Mouse (Mus musculus) urinary bladder, postnatal 4 days (tissue): ENCODE measurements around the gene Grpel1.

Experiments used
- DNase-seq, 2 experiments: peaks; one replicate each; pipeline ENCODE4 v3.0.0; 2021 to 2022; ENCODE audit warnings: low spot score in 2 of 2

Grpel1 gene

GRCm38 (mm10) chr5:36461231-36461630 is 3.6 kb upstream of the Grpel1 start:
- DNase-seq: no peak

DNA sequence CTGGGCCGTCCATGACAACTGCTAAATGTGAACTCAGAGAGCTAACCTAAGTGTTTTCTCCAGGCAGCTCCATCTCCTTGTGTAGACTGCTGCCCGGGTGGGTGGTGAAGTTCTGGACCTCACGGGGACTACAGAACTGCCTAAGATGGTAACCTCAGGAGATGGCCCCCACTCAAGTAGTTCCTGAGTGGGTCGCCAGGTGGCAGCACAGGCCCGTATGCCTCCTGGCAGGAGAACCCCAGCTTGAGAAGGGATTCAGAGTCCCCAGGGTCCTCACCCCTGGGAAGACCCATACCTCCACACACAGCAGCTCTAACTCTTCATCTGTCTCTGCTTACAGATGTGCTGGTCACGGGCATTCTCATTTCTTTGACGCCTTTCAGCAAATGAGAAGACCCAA is 2.0 kb upstream of the Grpel1 start:
- DNase-seq: peak; percentile 55 to 81

DNA sequence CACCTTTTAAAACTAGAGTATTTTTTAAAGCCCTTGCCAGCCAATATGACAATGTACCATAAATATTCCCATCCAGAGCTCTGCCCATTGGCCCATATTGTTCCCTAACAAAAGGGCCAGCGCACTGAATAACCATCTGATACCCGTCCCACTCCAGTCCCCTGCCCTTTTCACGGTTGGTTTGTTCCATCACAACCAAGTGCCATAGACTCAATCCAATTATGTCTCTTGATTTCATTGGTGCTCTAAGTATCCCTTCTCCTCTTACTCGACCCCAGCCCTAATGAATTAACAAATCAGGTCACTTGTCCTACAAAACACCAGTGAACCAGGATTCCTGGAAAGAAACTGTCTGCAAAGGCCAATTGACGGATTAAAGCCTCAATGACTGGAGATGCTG is 1.4 kb upstream of the Grpel1 start:
- DNase-seq: no peak

- DNase-seq: no peak
Measured at GRCm38 (mm10) chr5:36465889-36466288, 1.1 kb downstream of the Grpel1 start.

DNA sequence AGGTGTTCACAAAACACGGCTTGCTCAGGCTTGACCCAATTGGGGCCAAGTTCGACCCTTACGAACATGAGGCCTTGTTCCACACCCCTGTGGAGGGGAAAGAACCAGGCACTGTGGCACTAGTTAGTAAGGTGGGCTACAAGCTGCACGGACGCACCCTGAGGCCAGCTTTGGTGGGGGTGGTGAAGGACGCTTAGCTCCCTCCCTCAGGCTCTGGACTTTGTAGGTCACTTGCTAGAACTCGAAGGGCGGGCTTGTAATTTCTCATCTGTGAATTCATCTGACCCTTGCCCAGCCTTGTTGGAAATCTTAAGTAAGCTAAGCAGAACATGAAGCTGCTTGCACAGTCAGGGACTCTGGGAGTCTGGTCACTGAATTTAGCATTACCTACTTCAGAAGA is 6.4 kb downstream of the Grpel1 start:
- no peak for DNase-seq

GRCm38 (mm10) chr5:36472876-36473655 is 8.3 kb downstream of the Grpel1 start:
- no peak for DNase-seq

DNA sequence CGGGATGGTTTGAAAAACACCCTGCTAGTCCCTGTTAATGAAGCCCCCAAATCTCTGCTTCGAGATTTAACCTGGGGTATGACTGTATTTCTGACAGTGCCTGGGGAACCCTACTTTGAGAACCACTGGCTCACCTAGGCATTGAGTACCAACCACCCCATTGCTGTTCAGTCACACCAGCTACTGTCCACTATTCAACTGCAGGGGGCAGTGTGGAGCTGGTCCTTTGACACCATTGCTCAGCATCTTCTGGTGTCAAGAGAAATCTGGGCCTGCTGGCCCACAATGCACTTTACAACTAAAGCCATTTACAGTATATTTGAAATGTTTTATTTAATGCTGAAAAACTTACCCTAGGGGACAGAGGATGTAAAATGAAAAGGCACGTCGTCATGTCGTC is 9.5 kb downstream of the Grpel1 start:
- no peak for DNase-seq

- DNase-seq: no peak
Measured at GRCm38 (mm10) chr5:36477486-36477885, 12.7 kb downstream of the Grpel1 start.

- no peak for DNase-seq
Measured at GRCm38 (mm10) chr5:36478540-36479420, 14.0 kb downstream of the Grpel1 start.

- DNase-seq: no peak
Measured at GRCm38 (mm10) chr5:36479735-36480134, 14.9 kb downstream of the Grpel1 start.

DNA sequence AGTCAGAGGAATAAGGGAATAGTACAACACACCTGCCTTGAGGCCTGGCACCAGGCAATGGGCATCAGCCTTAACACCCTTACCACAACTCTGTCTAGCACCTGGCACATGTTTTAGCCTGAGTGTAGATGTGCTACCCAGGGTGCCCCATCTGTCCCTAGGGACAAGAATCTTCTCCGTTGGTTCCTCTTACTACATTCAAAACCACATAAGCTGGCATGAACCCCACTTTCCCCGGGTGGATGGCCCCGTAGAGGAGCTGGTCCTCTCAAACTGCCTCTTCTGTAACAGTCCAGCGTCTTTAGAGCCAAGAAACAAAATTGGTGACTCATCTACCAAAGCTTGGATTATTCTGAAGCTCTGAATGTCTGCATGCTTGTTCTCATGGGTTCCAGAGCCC is 15.6 kb downstream of the Grpel1 start:
- no peak for DNase-seq

- DNase-seq: no peak
Measured at GRCm38 (mm10) chr5:36481114-36481513, 16.3 kb downstream of the Grpel1 start.

DNA sequence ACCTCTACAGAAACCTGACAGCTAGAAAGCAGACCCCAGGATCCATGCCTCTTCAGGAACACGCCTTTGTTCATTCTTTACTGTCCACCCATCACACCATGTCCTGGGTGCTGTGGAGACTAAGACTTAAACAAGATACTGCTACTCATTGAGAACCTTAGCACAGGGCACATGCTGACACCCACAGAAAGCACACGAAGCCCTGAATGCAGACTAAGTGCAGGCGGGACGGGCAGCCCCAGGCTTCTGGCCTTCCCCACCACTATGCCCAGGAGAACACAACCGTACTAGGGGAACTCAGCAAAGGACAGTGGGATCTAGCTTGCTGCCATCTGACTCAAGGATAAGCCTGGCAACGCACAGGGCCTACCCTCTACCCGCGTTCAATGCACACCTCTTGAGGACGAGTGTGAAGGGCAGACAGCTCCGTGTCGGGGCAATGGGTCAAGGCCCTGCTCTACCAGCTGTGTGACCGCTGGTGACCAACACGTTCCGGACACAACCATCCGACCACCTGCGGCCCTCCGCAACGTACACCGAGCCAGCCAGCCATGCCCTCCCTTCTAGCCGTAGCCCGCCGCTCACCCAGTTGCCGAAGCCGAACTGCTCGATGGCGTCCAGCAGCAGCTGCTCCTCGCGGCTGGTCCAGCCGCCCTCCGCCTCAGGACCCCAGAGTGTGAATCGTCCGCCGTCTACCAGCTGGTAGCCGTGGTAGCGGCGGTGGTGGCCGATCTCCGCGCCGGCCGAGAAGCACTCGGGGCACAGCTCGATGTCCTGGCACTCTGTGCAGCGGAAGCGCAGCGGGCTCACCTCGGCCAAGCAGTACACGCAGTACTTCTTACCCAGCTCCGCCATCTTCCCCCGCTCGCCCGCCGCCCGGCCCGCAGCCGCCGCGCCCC is 18.7 kb downstream of the Grpel1 start:
- DNase-seq: peak in 1 of 2 experiments; percentile 44

DNA sequence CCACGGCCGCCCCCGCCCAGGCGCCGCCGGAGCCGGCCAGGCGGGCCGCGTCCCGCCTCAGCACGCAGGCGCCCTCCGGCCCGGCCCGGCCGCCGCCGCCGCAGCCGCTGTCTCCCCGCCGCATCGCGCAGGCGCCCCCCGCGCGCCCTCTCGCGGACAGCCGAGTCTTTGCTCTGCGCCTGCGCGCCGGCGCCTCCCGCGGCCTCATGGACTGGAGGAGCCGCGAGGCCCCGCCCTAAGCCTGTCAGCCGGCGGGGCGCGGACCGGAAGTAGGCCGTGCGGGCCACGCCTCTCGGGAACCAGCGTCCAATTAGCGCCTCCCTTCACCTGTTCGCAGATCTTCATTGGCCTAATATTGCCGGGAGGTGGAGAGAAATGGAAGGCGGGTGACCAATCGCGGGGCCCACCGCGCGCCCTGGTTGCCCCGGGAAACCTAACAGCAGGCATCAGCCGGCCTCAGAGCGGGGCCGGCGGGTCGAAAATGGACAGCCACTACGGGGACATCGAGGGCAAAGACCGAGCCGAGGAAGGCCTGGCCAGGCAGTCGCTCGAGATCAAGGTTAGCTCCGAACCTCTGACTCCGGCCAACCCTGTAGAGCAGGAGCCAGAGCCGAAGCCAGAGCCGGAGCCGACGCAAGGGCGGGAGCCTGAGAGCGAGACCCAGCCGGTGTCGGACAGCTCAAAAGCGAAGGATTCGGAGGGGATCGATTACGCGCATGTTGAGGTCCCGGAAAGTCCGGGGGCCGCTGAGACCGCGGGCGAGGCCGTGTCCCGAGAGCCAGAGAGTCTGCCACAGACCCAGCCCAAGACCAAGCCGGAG is 19.6 kb downstream of the Grpel1 start, which contains the start of the genes Tada2b and Ccdc96:
TSS of gene Tada2b (minus strand) at position 115 of the 820 bp plus-strand sequence.
TSS of gene Ccdc96 (plus strand) at position 418 of the 820 bp plus-strand sequence.
- DNase-seq: peak; percentile 96 to 99

DNA sequence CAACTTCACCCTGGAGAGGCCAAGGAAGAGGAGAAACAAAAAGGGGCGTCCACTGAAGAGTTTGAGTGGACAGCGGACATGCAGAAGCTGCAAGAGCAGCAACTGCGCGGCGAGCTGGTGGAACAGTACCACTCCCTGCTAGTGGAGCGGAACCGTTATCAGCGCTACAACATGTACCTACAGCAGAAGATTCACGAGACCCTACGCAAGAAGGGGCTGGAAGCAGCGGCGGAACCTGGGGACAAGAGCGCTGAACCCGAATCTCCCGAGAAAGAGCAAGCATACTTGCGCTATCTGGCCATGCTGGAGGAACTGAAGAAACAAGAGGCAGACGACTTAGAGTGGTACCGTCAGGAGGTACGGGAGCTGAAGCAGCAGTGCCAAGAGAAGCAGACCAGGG is 20.5 kb downstream of the Grpel1 start:
- DNase-seq: no peak

DNA sequence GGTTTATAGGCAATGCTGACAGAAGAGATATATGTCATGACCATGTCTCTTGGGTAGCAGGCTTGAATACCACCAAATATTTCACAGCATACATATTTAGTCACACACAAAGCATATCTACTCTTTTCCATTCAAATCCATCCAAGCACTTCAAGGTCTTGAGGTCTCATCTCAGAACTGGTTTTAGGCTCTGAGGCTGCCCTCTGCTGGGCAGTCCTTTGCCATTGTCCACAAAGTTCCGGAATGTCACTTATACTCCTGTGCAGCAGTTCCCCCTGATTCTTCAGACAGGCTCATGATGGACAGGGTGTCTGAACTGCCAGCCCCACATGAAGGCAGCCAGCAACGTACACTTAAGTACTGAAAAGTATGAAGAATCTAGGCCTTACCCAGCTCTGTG is 24.4 kb downstream of the Grpel1 start:
- no peak for DNase-seq

- no peak for DNase-seq
Measured at GRCm38 (mm10) chr5:36493919-36494318, 29.1 kb downstream of the Grpel1 start.

DNA sequence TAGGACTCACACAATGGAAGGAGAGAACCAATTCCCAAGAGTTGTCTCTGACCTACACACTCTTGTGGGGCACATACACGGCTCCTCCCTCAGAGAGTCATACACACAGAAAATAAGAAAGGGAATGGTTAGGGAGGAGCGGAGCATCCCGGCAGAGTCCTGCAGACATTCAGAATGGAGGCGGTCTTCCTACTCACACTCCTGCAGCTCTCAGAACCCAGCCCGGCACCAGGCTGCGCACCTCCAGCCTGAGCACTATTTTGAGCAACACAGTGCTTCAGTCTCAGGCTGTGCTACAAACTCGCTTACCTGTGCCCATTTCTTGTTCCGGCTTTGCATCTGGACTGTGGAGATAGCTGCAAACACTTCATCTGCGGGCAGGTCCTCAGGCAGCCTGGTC is 29.9 kb downstream of the Grpel1 start:
- no peak for DNase-seq

DNA sequence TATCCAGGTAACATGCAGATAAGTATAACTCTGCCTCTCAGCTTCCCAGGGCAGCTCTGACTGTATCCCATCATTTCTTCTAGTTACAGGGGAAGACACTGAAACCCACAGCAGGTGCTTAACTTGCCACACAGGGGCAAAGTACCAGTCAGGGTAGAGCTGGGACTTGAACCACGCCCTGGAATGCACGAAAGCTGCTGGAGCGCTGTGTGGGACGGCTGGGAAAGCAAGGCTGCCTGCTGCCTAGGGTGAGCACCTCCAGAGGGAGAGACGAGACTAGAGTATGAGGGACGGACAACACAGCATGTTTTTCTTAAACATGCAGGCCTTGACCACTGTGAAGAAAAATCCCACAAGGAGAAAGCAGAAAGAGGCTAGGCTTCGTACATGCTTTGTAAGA is 40.4 kb downstream of the Grpel1 start:
- no peak for DNase-seq

- DNase-seq: no peak
Measured at GRCm38 (mm10) chr5:36505643-36506042, 40.8 kb downstream of the Grpel1 start.

DNA sequence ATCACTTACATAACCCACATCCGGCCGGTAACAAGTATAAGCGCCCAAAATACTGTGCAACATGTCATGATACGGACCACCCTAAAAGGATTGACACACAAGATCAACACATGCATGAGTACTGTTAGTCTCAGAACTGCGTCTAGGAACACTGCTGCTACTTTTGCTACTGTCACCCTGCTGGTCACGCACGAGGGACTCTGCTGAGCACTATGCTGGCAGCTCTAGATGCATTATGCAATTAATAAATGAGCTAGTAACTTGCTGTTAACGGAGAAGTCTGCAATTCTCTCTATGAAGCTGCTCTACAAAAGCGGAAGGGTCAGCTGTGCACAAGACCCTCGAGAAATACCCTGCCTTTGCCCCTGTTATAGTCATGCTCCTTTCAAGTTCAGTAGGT is 43.6 kb downstream of the Grpel1 start:
- DNase-seq: no peak
